In genomic region chr2:128427181-128427880, GRCm38 (mm10) we compare ENCODE assay signal across 10 mouse cellular contexts.
A peak's percentile ranks its signal among the peaks of the same experiment; 100 is the strongest.
DNase-seq lines count a peak whose midpoint lies in the region; ATAC-seq and TF ChIP-seq lines count a peak whose summit lies in the region.
"Had no signal": no experiment of that assay in that cellular context is flagged by ENCODE, and none has a peak within 500 bp of the region (broad histone marks: within the 10 kb centered on the region; RNA-seq: fewer than 3 reads in every experiment).

No protein-coding gene starts in this region.

- no peak for TF ChIP-seq CTCF in heart, postnatal 0 days (IDR thresholded peaks at IDR 0.05; ENCODE audit: low read depth)

- H3K4me1 ChIP-seq in heart, postnatal 0 days (ENCODE audit: control insufficient read depth, insufficient read depth) = peaks cover 16% of the 10 kb centered on the region
- peaks cover 44% of the 10 kb centered on the region for H3K4me1 ChIP-seq in liver, embryonic 12.5 days

- H3K4me2 ChIP-seq in heart, postnatal 0 days (ENCODE audit: low read depth, low read length) = peak overlapping the region; percentile 55
- peak overlapping the region; percentile 48 for H3K4me2 ChIP-seq in liver, embryonic 12.5 days
- H3K4me2 ChIP-seq: forebrain, embryonic 12.5 days had no signal

- H3K27me3 ChIP-seq in heart, postnatal 0 days (ENCODE audit: control insufficient read depth, insufficient read depth, low read length) = no peaks in the 10 kb centered on the region
- peaks cover 18% of the 10 kb centered on the region; the same call in 1 of the 2 replicates for H3K27me3 ChIP-seq in liver, embryonic 12.5 days (replicated peaks)

- no peak for ATAC-seq in heart, postnatal 0 days (ENCODE audit: insufficient read depth, low read depth)
- ATAC-seq in liver, embryonic 12.5 days = no peak

- WGBS in heart, postnatal 0 days = 68% methylated on average over 6 of the region's 6 CpGs
- WGBS in liver, embryonic 12.5 days (ENCODE audit: insufficient replicate concordance) = 55% methylated on average over 6 of the region's 6 CpGs

- H3K9ac ChIP-seq in heart, postnatal 0 days (replicated peaks; ENCODE audit: low read depth, low read length) = no peak overlapping the region
- no peak overlapping the region for H3K9ac ChIP-seq in liver, embryonic 12.5 days
- H3K9ac ChIP-seq: forebrain, embryonic 12.5 days had no signal

- no peak for TF ChIP-seq EP300 in heart, postnatal 0 days (IDR thresholded peaks at IDR 0.05; ENCODE audit: low read depth)

- intact Hi-C loops in heart, postnatal 10 days (cut with DNase I) = loop anchor here (5.0 kb wide), 1 partner anchor 80 kb away; no protein-coding TSS in a partner anchor

- DNase-seq in heart, postnatal 0 days (ENCODE audit: low spot score) = no peak
- DNase-seq in heart, postnatal 10 days = no peak
- DNase-seq in 3T3-L1 (ENCODE audit: low read depth, low spot score) = peak; percentile 68
- peak; percentile 75 for DNase-seq in Muller cell, postnatal 12 days (ENCODE audit: inconsistent ontology term)
- DNase-seq in layer of hippocampus, adult 9-10 months (ENCODE audit: low spot score) = no peak
- DNase-seq in right cerebral cortex, postnatal 4 days = no peak
- no peak for DNase-seq in right cerebral cortex, adult 2 months (ENCODE audit: low spot score in 2 of 2)
- DNase-seq: cerebellum, postnatal 25 days had no signal

- no peaks in the 10 kb centered on the region for H3K9me3 ChIP-seq in heart, postnatal 0 days (replicated peaks; ENCODE audit: control insufficient read depth, low read length)
- H3K9me3 ChIP-seq in liver, embryonic 12.5 days (replicated peaks) = no peaks in the 10 kb centered on the region
- H3K9me3 ChIP-seq: forebrain, embryonic 12.5 days had no signal

- peak overlapping the region; percentile 42 for H3K4me3 ChIP-seq in heart, postnatal 0 days (ENCODE audit: low read depth, low read length)
- peak overlapping the region; percentile 33 for H3K4me3 ChIP-seq in liver, embryonic 12.5 days
- H3K4me3 ChIP-seq: forebrain, embryonic 12.5 days had no signal

- no peak overlapping the region for H3K27ac ChIP-seq in heart, postnatal 0 days (ENCODE audit: low read depth)
- no peak overlapping the region for H3K27ac ChIP-seq in liver, embryonic 12.5 days
- H3K27ac ChIP-seq: forebrain, embryonic 12.5 days had no signal

- no peaks in the 10 kb centered on the region for H3K36me3 ChIP-seq in heart, postnatal 0 days (replicated peaks; ENCODE audit: control insufficient read depth, insufficient read depth, low read length)
- H3K36me3 ChIP-seq in liver, embryonic 12.5 days = no peaks in the 10 kb centered on the region
- H3K36me3 ChIP-seq: forebrain, embryonic 12.5 days had no signal

Comparison
In these comparisons a context has a peak if more than half of its experiments do, and no peak if none do; other contexts are left out.
1. DNase-seq: peak in 3T3-L1 (single experiment) and Muller cell, postnatal 12 days (single experiment); none in heart, postnatal 0 days (single experiment), heart, postnatal 10 days (0 of 2), layer of hippocampus, adult 9-10 months (single experiment), right cerebral cortex, postnatal 4 days (single experiment) and right cerebral cortex, adult 2 months (0 of 2).